Mouse (Mus musculus) subcutaneous adipose tissue, adult 2 months (tissue): ENCODE results near the gene Gm10310. TPM values are rescaled to one million over a fixed set of nuclear protein-coding genes. Genes with fewer than 3 reads are reported as not detected.

Source experiments
- polyA plus RNA-seq: library from polyadenylated mRNA; depleted of rRNA; stranded (reverse); fragments of >200 nt; gene quantifications from 2 replicates; pipeline ENCODE4 v1.2.3, GENCODE M21; 2012; ENCODE audit warnings: low replicate concordance; rRNA removed

The Gm10310 gene
- not detected in 2 replicates for polyA plus RNA-seq

GRCm38 (mm10) chr10:129984962-129985361 lies at the start of gene Gm10310:
TSS of gene Gm10310 (minus strand) at chr10:129985062.

GRCm38 (mm10) chr10:130030048-130030447 lies 45.2 kb upstream of the Gm10310 start, which contains the start of gene Olfr821:
TSS of gene Olfr821 (plus strand) at chr10:130030348.

GRCm38 (mm10) chr10:130012321-130012720 lies 27.5 kb upstream of the Gm10310 start, which contains the start of gene Olfr820:
TSS of gene Olfr820 (plus strand) at chr10:130012621.

GRCm38 (mm10) chr10:129976040-129976439 lies 8.8 kb downstream of the Gm10310 start, which contains the start of gene Olfr247:
TSS of gene Olfr247 (minus strand) at chr10:129976140.

GRCm38 (mm10) chr10:129967166-129967565 lies 17.7 kb downstream of the Gm10310 start, which contains the start of gene Olfr819:
TSS of gene Olfr819 (minus strand) at chr10:129967266.

GRCm38 (mm10) chr10:129949000-129949399 lies 35.9 kb downstream of the Gm10310 start, which contains the start of gene Olfr818:
TSS of gene Olfr818 (minus strand) at chr10:129949100.

Other genes starting within 250 kb of the Gm10310 start
- gene Olfr806, start 243.1 kb downstream of the Gm10310 start, polyA plus RNA-seq = not detected in 2 replicates
- not detected in 2 replicates for gene Olfr807, start 227.3 kb downstream of the Gm10310 start, polyA plus RNA-seq
- gene Olfr808, start 219.6 kb downstream of the Gm10310 start, polyA plus RNA-seq = not detected in 2 replicates
- gene Olfr809, start 210.4 kb downstream of the Gm10310 start, polyA plus RNA-seq = not detected in 2 replicates
- not detected in 2 replicates for gene Olfr810, start 190.1 kb downstream of the Gm10310 start, polyA plus RNA-seq
- gene Olfr811, start 180.7 kb downstream of the Gm10310 start, polyA plus RNA-seq = not detected in 2 replicates
- not detected in 2 replicates for gene Olfr812, start 139.0 kb downstream of the Gm10310 start, polyA plus RNA-seq
- gene Olfr813, start 129.7 kb downstream of the Gm10310 start, polyA plus RNA-seq = not detected in 2 replicates
- gene Olfr814, start 105.2 kb downstream of the Gm10310 start, polyA plus RNA-seq = not detected in 2 replicates
- not detected in 2 replicates for gene Olfr815, start 79.2 kb downstream of the Gm10310 start, polyA plus RNA-seq
- gene Olfr816, start 69.5 kb downstream of the Gm10310 start, polyA plus RNA-seq = not detected in 2 replicates
- not detected in 2 replicates for gene Olfr818, start 36.0 kb downstream of the Gm10310 start, polyA plus RNA-seq
- gene Olfr819, start 17.8 kb downstream of the Gm10310 start, polyA plus RNA-seq = not detected in 2 replicates
- not detected in 2 replicates for gene Olfr247, start 8.9 kb downstream of the Gm10310 start, polyA plus RNA-seq
- not detected in 2 replicates for gene Olfr820, start 27.6 kb upstream of the Gm10310 start, polyA plus RNA-seq
- gene Olfr821, start 45.3 kb upstream of the Gm10310 start, polyA plus RNA-seq = not detected in 2 replicates
- gene Olfr822, start 86.1 kb upstream of the Gm10310 start, polyA plus RNA-seq = not detected in 2 replicates
- not detected in 2 replicates for gene Olfr823, start 130.3 kb upstream of the Gm10310 start, polyA plus RNA-seq
- gene Olfr824, start 144.9 kb upstream of the Gm10310 start, polyA plus RNA-seq = not detected in 2 replicates
- not detected in 2 replicates for gene Olfr825, start 181.7 kb upstream of the Gm10310 start, polyA plus RNA-seq
- gene Olfr826, start 199.1 kb upstream of the Gm10310 start, polyA plus RNA-seq = not detected in 2 replicates
- gene Olfr827, start 229.3 kb upstream of the Gm10310 start, polyA plus RNA-seq = not detected in 2 replicates